Mouse (Mus musculus): ENCODE results near the gene Grm3.

- TF ChIP-seq CTCF (IDR thresholded peaks at IDR 0.05; ENCODE audit: low read depth) (no peak), EP300 (IDR thresholded peaks at IDR 0.05; ENCODE audit: low read depth) (no peak)
Observed at GRCm38 (mm10) chr5:9622264-9623094, 102.5 kb downstream of the Grm3 start.

Measured in liver, postnatal 0 days (tissue).